20 mouse cellular contexts compared by ENCODE assay signal in genomic region chr10:111242677-111243076, GRCm38 (mm10).
"Had no signal": no experiment of that assay in that cellular context is flagged by ENCODE, and none has a peak within 500 bp of the region (broad histone marks: within the 10 kb centered on the region; RNA-seq: fewer than 3 reads in every experiment).

No protein-coding gene starts in this region.

- H3K36me3 ChIP-seq: limb, embryonic 12.5 days; limb, embryonic 15.5 days had no signal

- ATAC-seq: intestine, postnatal 0 days; liver, postnatal 0 days; lung, postnatal 0 days had no signal

- H3K27me3 ChIP-seq: limb, embryonic 12.5 days; limb, embryonic 15.5 days had no signal

- DNase-seq: kidney, adult 2 months; kidney, postnatal 25 days; liver, postnatal 0 days; lung, embryonic 14.5 days; right cerebral cortex, adult 18-20 months; right cerebral cortex, postnatal 14 days; right cerebral cortex, postnatal 4 days; thymus, adult 2 months; thymus, postnatal 14 days; thymus, postnatal 4 days had no signal

- H3K4me2 ChIP-seq: limb, embryonic 12.5 days; limb, embryonic 15.5 days; liver, embryonic 11.5 days; lung, embryonic 14.5 days had no signal

- H3K4me3 ChIP-seq: left cerebral cortex, adult 2 months; limb, embryonic 12.5 days; limb, embryonic 15.5 days had no signal

- H3K4me1 ChIP-seq: limb, embryonic 15.5 days had no signal

- H3K27ac ChIP-seq: kidney, postnatal 0 days; left cerebral cortex, adult 2 months; limb, embryonic 12.5 days; limb, embryonic 15.5 days; liver, embryonic 14.5 days; macrophage; stomach, postnatal 0 days had no signal

- H3K9me3 ChIP-seq: limb, embryonic 12.5 days; limb, embryonic 15.5 days had no signal

- H3K9ac ChIP-seq: limb, embryonic 12.5 days; limb, embryonic 15.5 days; liver, embryonic 14.5 days; liver, postnatal 0 days; lung, embryonic 14.5 days had no signal
